Mouse (Mus musculus) CH12.LX (cell line): ENCODE measurements around the gene Best2. TPM values are rescaled to one million over a fixed set of nuclear protein-coding genes. Genes with fewer than 3 reads are reported as not detected.

Experiments
- DNase-seq: peaks from one replicate; pipeline ENCODE4 v3.0.0-alpha.2; 2013; ENCODE audit errors: extremely low read depth
- H3K27ac ChIP-seq: 2 replicates; pipeline ENCODE4 v1.5.1; 2012; ENCODE audit warnings: low read depth, mild to moderate bottlenecking, control low read depth, moderate library complexity; ENCODE audit not compliant: insufficient read depth
- H3K27me3 ChIP-seq: replicated peaks from 2 replicates; pipeline ENCODE3; 2012; ENCODE audit warnings: inconsistent platforms
- H3K36me3 ChIP-seq, 2 experiments: replicated peaks in 1 of 2; 2 replicates each; pipeline versions ENCODE3 to v1.6.1; 2012; ENCODE audit warnings: inconsistent platforms in 1 of 2, low read length in 1 of 2, mild to moderate bottlenecking in 1 of 2, mixed read lengths in 1 of 2, moderate library complexity in 1 of 2; ENCODE audit not compliant: control insufficient read depth in 1 of 2, insufficient read depth in 1 of 2
- H3K4me1 ChIP-seq, 2 experiments: 2 replicates each; pipeline ENCODE4 v1.6.1; 2012; ENCODE audit warnings: inconsistent platforms in 1 of 2, moderate library complexity in 1 of 2; ENCODE audit not compliant: insufficient read depth in 2 of 2, control insufficient read depth in 1 of 2
- H3K4me2 ChIP-seq: 2 replicates; pipeline ENCODE4 v1.6.1; 2012; ENCODE audit warnings: low read depth, mild to moderate bottlenecking, control low read depth; ENCODE audit not compliant: poor library complexity, insufficient read depth, severe bottlenecking
- H3K4me3 ChIP-seq, 3 experiments: fragments of 150-350 bp in 1 of 3; sonication (generic) in 1 of 3; replicated peaks in 1 of 3; 2 replicates each; pipeline versions ENCODE3 to v1.5.1; 2011 to 2012; ENCODE audit warnings: low read depth in 2 of 3, low read length in 2 of 3, mild to moderate bottlenecking in 2 of 3, moderate library complexity in 2 of 3, control low read depth in 1 of 3, improper control_type of control experiment in 1 of 3, inconsistent platforms in 1 of 3, mixed read lengths in 1 of 3; ENCODE audit not compliant: poor library complexity in 1 of 3
- H3K79me2 ChIP-seq: replicated peaks from 2 replicates; pipeline ENCODE4 v1.6.1; 2012; ENCODE audit warnings: mild to moderate bottlenecking, moderate library complexity; ENCODE audit not compliant: control insufficient read depth, poor library complexity, insufficient read depth, severe bottlenecking; ENCODE audit errors: extremely low read depth
- H3K9ac ChIP-seq: 2 replicates; pipeline ENCODE4 v1.6.1; 2012; ENCODE audit warnings: low read depth, mild to moderate bottlenecking, control low read depth, moderate library complexity; ENCODE audit not compliant: insufficient read depth
- H3K9me3 ChIP-seq: replicated peaks from 2 replicates; pipeline ENCODE3; 2012; ENCODE audit warnings: low read length, inconsistent platforms, mixed read lengths
- BHLHE40 ChIP-seq: IDR thresholded peaks from 2 replicates; pipeline ENCODE4 v1.6.1; 2011; ENCODE audit warnings: mild to moderate bottlenecking, low read depth, low read length, improper control_type of control experiment
- CHD1 ChIP-seq: IDR thresholded peaks from 2 replicates; pipeline ENCODE4 v1.6.1; 2012; ENCODE audit warnings: low read depth, low read length, improper control_type of control experiment, inconsistent platforms
- CTCF ChIP-seq, 2 experiments: IDR thresholded peaks in 1 of 2; conservative IDR thresholded peaks in 1 of 2; 2 replicates each; pipeline ENCODE4 v1.5.1; 2011 to 2012; ENCODE audit warnings: low read depth in 2 of 2, low read length in 2 of 2, improper control_type of control experiment in 1 of 2, inconsistent platforms in 1 of 2, mild to moderate bottlenecking in 1 of 2, moderate library complexity in 1 of 2
- ELF1 ChIP-seq: IDR thresholded peaks from 2 replicates; pipeline ENCODE4 v1.6.1; 2014; ENCODE audit warnings: low read depth, mild to moderate bottlenecking, inconsistent platforms, low read length, improper control_type of control experiment
- ETS1 ChIP-seq: conservative IDR thresholded peaks from 2 replicates; pipeline ENCODE4 v1.6.1; 2012; ENCODE audit warnings: low read depth, mild to moderate bottlenecking, inconsistent platforms, low read length, improper control_type of control experiment, moderate library complexity
- GABPA ChIP-seq: IDR thresholded peaks from 2 replicates; pipeline ENCODE4 v1.6.1; 2012; ENCODE audit warnings: low read depth, low read length, improper control_type of control experiment, inconsistent platforms; ENCODE audit not compliant: insufficient replicate concordance
- HCFC1 ChIP-seq: IDR thresholded peaks from 2 replicates; pipeline ENCODE4 v1.6.1; 2012; ENCODE audit warnings: low read depth, mild to moderate bottlenecking, inconsistent platforms, low read length, improper control_type of control experiment
- JUN ChIP-seq: IDR thresholded peaks from 2 replicates; pipeline ENCODE4 v1.6.1; 2011; ENCODE audit warnings: low read depth, mild to moderate bottlenecking, low read length, improper control_type of control experiment, moderate library complexity; ENCODE audit not compliant: insufficient read depth
- MAFK ChIP-seq: IDR thresholded peaks from 2 replicates; pipeline ENCODE4 v1.6.1; 2011; ENCODE audit warnings: low read length, improper control_type of control experiment; ENCODE audit not compliant: insufficient replicate concordance
- MEF2A ChIP-seq: IDR thresholded peaks from 2 replicates; pipeline ENCODE4 v1.6.1; 2014; ENCODE audit warnings: low read depth, mild to moderate bottlenecking, inconsistent platforms, low read length, improper control_type of control experiment, borderline replicate concordance
- MXI1 ChIP-seq: IDR thresholded peaks from 2 replicates; pipeline ENCODE4 v1.6.1; 2011; ENCODE audit warnings: mild to moderate bottlenecking, low read depth, low read length, improper control_type of control experiment
- MYC ChIP-seq: IDR thresholded peaks from 2 replicates; pipeline ENCODE4 v1.6.1; 2011; ENCODE audit warnings: low read depth, mild to moderate bottlenecking, improper control_type of control experiment, low read length
- NELFE ChIP-seq: IDR thresholded peaks from 2 replicates; pipeline ENCODE4 v1.6.1; 2011; ENCODE audit warnings: low read depth, low read length, improper control_type of control experiment
- NRF1 ChIP-seq: IDR thresholded peaks from 2 replicates; pipeline ENCODE4 v1.6.1; 2014; ENCODE audit warnings: low read depth, mild to moderate bottlenecking, inconsistent platforms, low read length, improper control_type of control experiment, moderate library complexity
- PAX5 ChIP-seq: IDR thresholded peaks from 2 replicates; pipeline ENCODE4 v1.6.1; 2012; ENCODE audit warnings: low read length, inconsistent platforms, mixed read lengths
- POLR2A ChIP-seq: IDR thresholded peaks from 2 replicates; pipeline ENCODE4 v1.6.1; 2011; ENCODE audit warnings: low read depth, mild to moderate bottlenecking, improper control_type of control experiment, low read length
- RAD21 ChIP-seq: IDR thresholded peaks from 2 replicates; pipeline ENCODE4 v1.6.1; 2011; ENCODE audit warnings: low read depth, mild to moderate bottlenecking, low read length, improper control_type of control experiment, moderate library complexity
- RCOR1 ChIP-seq: conservative IDR thresholded peaks from 2 replicates; pipeline ENCODE4 v1.6.1; 2012; ENCODE audit warnings: low read depth, mild to moderate bottlenecking, inconsistent platforms, low read length, improper control_type of control experiment
- SMC3 ChIP-seq: IDR thresholded peaks from 2 replicates; pipeline ENCODE4 v1.6.1; 2011; ENCODE audit warnings: low read depth, low read length, improper control_type of control experiment
- TBP ChIP-seq: conservative IDR thresholded peaks from 2 replicates; pipeline ENCODE4 v1.6.1; 2011; ENCODE audit warnings: low read depth, low read length, improper control_type of control experiment
- USF1 ChIP-seq: IDR thresholded peaks from 2 replicates; pipeline ENCODE4 v1.6.1; 2014; ENCODE audit warnings: low read depth, mild to moderate bottlenecking, inconsistent platforms, low read length, improper control_type of control experiment
- ZC3H11A ChIP-seq: IDR thresholded peaks from 2 replicates; pipeline ENCODE4 v1.6.1; 2012; ENCODE audit warnings: low read depth, mild to moderate bottlenecking, inconsistent platforms, low read length, improper control_type of control experiment
- ZMIZ1 ChIP-seq: IDR thresholded peaks from 2 replicates; pipeline ENCODE4 v1.6.1; 2012; ENCODE audit warnings: low read depth, mild to moderate bottlenecking, inconsistent platforms, low read length, improper control_type of control experiment
- ZNF384 ChIP-seq: IDR thresholded peaks from 2 replicates; pipeline ENCODE4 v1.6.1; 2012; ENCODE audit warnings: low read depth, low read length, improper control_type of control experiment, inconsistent platforms
- dilution Hi-C: fragments of 300-500 bp; cut with MboI; formaldehyde crosslinking; loops from 2 replicates; pipeline ENCODE4 v1.14.3; 2020; ENCODE audit warnings: low sequenced_read_pairs; ENCODE audit not compliant: extremely low pct_unique_long_range_greater_than_20kb, extremely low pct_ligation_motif_present
- in situ Hi-C: fragments of 300-500 bp; cut with MboI; formaldehyde crosslinking; loops from 3 replicates; pipeline ENCODE4 v1.14.3; 2019; ENCODE audit warnings: low sequenced_read_pairs, low pct_ligation_motif_present, low pct_unique_long_range_greater_than_20kb, mixed read lengths
- polyA plus RNA-seq: library from polyadenylated mRNA; unstranded; fragments of >175 nt; gene quantifications from 2 replicates; pipeline ENCODE4 v1.2.1, GENCODE M21; 2012; ENCODE audit warnings: low read depth; ENCODE audit not compliant: insufficient read length
- total RNA-seq, 2 experiments: library from RNA; depleted of rRNA; stranded (reverse); fragments of 300-350 nt in 1 of 2; fragments of >200 nt in 1 of 2; gene quantifications; 2 replicates each; pipeline ENCODE4 v1.2.3; 2012 to 2014

The Best2 gene
- total and polyA plus RNA-seq, 3 experiments: 0.23 TPM; not detected in 2

DNA sequence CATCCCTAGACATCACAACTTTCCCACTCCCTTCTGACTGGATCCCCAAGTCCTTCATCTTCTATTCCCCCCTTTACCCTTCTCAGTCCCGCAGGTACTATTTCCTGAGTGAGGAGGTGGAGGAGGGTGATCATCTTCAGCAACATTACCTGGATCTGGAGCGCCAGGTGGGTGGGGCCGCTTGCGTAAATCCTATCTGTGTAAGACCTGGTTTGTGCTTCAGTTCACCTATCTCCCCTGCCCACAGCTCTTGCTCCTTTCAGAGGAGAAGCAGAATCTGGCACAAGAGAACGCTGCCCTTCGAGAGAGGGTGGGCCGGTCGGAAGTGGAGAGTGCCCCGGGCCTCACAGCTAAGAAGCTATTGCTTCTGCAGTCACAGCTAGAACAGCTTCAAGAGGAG, 20.0 kb downstream of the Best2 start:
- H3K36me3 ChIP-seq: peaks cover 22 to 58% of the 10 kb centered on the region in 2 experiments

GRCm38 (mm10) chr8:84990836-84991235, 23.5 kb downstream of the Best2 start:
- Histone ChIP-seq H3K27me3 (no peaks in the 10 kb centered on the region), H3K9ac (peak overlapping the region; percentile 78), H3K79me2 (no peaks in the 10 kb centered on the region), H3K27ac (peak overlapping the region; percentile 10; the same call in 1 of the 2 replicates), H3K9me3 (no peaks in the 10 kb centered on the region), H3K4me2 (peak overlapping the region; percentile 55), H3K36me3 (peaks cover 11 to 33% of the 10 kb centered on the region in 2 experiments), H3K4me3 (peak overlapping the region; percentile 62 to 79 (median 70)), H3K4me1 (peaks cover 22 to 40% of the 10 kb centered on the region in 2 experiments)
- DNase-seq: peak; percentile 63
- TF ChIP-seq SMC3 (no peak), USF1 (peak; percentile 53)
- in situ Hi-C loops: loop anchor here (5.0 kb wide), 1 partner anchor 36 kb away; the partner anchor contains the start of genes Asna1 and Trir
- dilution Hi-C loops: no loop called here

More for the DNA sequence above, 20.0 kb downstream of the Best2 start:
- no peak overlapping the region for H3K4me3 ChIP-seq
- H3K79me2 ChIP-seq: no peaks in the 10 kb centered on the region
- TF ChIP-seq TBP (no peak), MYC (no peak), ZC3H11A (no peak), CTCF (conservative IDR thresholded peaks at IDR 0.05 in 1 of 2, IDR thresholded peaks at IDR 0.05 in 1 of 2; ENCODE audit: low read depth in 2 of 2, low read length in 2 of 2) (no peak), NELFE (no peak), NRF1 (no peak), GABPA (no peak), SMC3 (no peak), ZNF384 (no peak)
- no peak overlapping the region for H3K27ac ChIP-seq
- DNase-seq: no peak
- H3K4me1 ChIP-seq: peaks cover 10 to 27% of the 10 kb centered on the region in 2 experiments
- H3K9ac ChIP-seq: no peak overlapping the region
- dilution Hi-C loops: no loop called here
- no peaks in the 10 kb centered on the region for H3K27me3 ChIP-seq
- H3K9me3 ChIP-seq: no peaks in the 10 kb centered on the region
- in situ Hi-C loops: loop anchor here (5.0 kb wide), 1 partner anchor 33 kb away; the partner anchor contains the start of genes Asna1 and Trir
- no peak overlapping the region for H3K4me2 ChIP-seq

- peaks cover 22 to 40% of the 10 kb centered on the region in 2 experiments for H3K4me1 ChIP-seq
- peak within 1 kb of the TSS; percentile 55; the same call in 1 of the 2 replicates for H3K27ac ChIP-seq
- peak; percentile 99 for DNase-seq
- in situ Hi-C loops (loop anchor here (5.0 kb wide), 1 partner anchor 37 kb away; the partner anchor contains the start of genes Asna1 and Trir), dilution Hi-C loops (no loop called here)
- H3K79me2 ChIP-seq: no peaks in the 10 kb centered on the region
- no peaks in the 10 kb centered on the region for H3K27me3 ChIP-seq
- H3K4me3 ChIP-seq: peak within 1 kb of the TSS; percentile 62 to 79 (median 70)
- H3K9ac ChIP-seq: peak within 1 kb of the TSS; percentile 93
- H3K4me2 ChIP-seq: peak within 1 kb of the TSS; percentile 81
- H3K9me3 ChIP-seq: no peaks in the 10 kb centered on the region
- peaks cover 7 to 28% of the 10 kb centered on the region in 2 experiments for H3K36me3 ChIP-seq
- no peak for TF ChIP-seq ELF1
- TF ChIP-seq MEF2A: 0 out of 2 replicates have a peak, but pooled peaks have one; percentile 60
- TF ChIP-seq GABPA: no peak
- TF ChIP-seq CTCF (conservative IDR thresholded peaks at IDR 0.05 in 1 of 2, IDR thresholded peaks at IDR 0.05 in 1 of 2; ENCODE audit: low read depth in 2 of 2, low read length in 2 of 2): peak; percentile 62 to 98
- TF ChIP-seq ZMIZ1: no peak
- peak; percentile 95 for TF ChIP-seq RAD21
- peak; percentile 88 for TF ChIP-seq BHLHE40
- TF ChIP-seq CHD1: no peak
- no peak for TF ChIP-seq MAFK
- TF ChIP-seq POLR2A: peak; percentile 68
- peak; percentile 13; the same call in 1 of the 2 replicates for TF ChIP-seq MXI1
- TF ChIP-seq HCFC1: peak; percentile 76
- TF ChIP-seq JUN: no peak
- TF ChIP-seq ZNF384: no peak
- TF ChIP-seq RCOR1: no peak
- no peak for TF ChIP-seq PAX5
- no peak for TF ChIP-seq NELFE
- peak; percentile 91 for TF ChIP-seq USF1
- no peak for TF ChIP-seq ETS1
Measured at GRCm38 (mm10) chr8:84990349-84990748, 24.0 kb downstream of the Best2 start, which contains the start of gene Hook2. Hook2 (plus strand) TSS chr8:84990603.
